Mouse (Mus musculus) testis, adult 2 months (tissue): ENCODE measurements around the gene Nfkbiz.

Source experiments
- CTCF ChIP-seq: fragments of 200-500 bp; IDR thresholded peaks from 2 replicates; pipeline ENCODE4 v1.5.1; 2012; ENCODE audit warnings: low read depth, mild to moderate bottlenecking, inconsistent platforms, low read length, moderate library complexity; ENCODE audit not compliant: control insufficient read depth, insufficient read depth, insufficient replicate concordance
- POLR2A ChIP-seq: fragments of 200-500 bp; IDR thresholded peaks from 2 replicates; pipeline ENCODE4 v1.6.1; 2012; ENCODE audit warnings: low read depth, mild to moderate bottlenecking, inconsistent platforms, low read length, moderate library complexity; ENCODE audit not compliant: control insufficient read depth

GRCm38 (mm10) chr16:55781809-55782208 lies 56.9 kb downstream of the Nfkbiz start:
- no peak for TF ChIP-seq CTCF
- no peak for TF ChIP-seq POLR2A
